Mouse (Mus musculus) intestine, embryonic 14.5 days (tissue): ENCODE data around the gene Prph. TPM values are rescaled to one million over a fixed set of nuclear protein-coding genes. Genes with fewer than 3 reads are reported as not detected.
A peak's percentile ranks its signal among the peaks of the same experiment; 100 is the strongest.

Experiments
- ATAC-seq: fragments of 200-750 bp; cut with Nextera tagmentation; replicated peaks from 2 replicates; pipeline ENCODE4 v1.8.0; 2017; ENCODE audit warnings: low read depth, moderate number of reproducible peaks, moderate TSS enrichment, moderate library complexity; ENCODE audit not compliant: low FRiP score, low TSS enrichment
- DNase-seq: peaks from one replicate; pipeline ENCODE4 v3.0.0-alpha.2; 2018; ENCODE audit warnings: low spot score
- H3K27ac ChIP-seq: fragments of 300-500 bp; sonication (generic); 2 replicates; pipeline ENCODE4 v1.5.1; 2014; ENCODE audit warnings: low read depth, mild to moderate bottlenecking, control low read depth
- H3K27me3 ChIP-seq: fragments of 300-500 bp; sonication (generic); replicated peaks from 2 replicates; pipeline ENCODE4 v1.6.1; 2014; ENCODE audit warnings: low read length, control low read depth; ENCODE audit not compliant: control insufficient read depth, insufficient read depth
- H3K36me3 ChIP-seq: fragments of 300-500 bp; sonication (generic); 2 replicates; pipeline ENCODE4 v1.6.1; 2014; ENCODE audit warnings: low read length, control low read depth; ENCODE audit not compliant: control insufficient read depth, insufficient read depth
- H3K4me1 ChIP-seq: fragments of 300-500 bp; sonication (generic); replicated peaks from 2 replicates; pipeline ENCODE4 v1.6.1; 2014; ENCODE audit warnings: low read length, control low read depth, mixed read lengths; ENCODE audit not compliant: control insufficient read depth, insufficient read depth
- H3K4me2 ChIP-seq: fragments of 300-500 bp; sonication (generic); 2 replicates; pipeline ENCODE4 v1.6.1; 2014; ENCODE audit warnings: low read length
- H3K4me3 ChIP-seq: fragments of 300-500 bp; sonication (generic); 2 replicates; pipeline ENCODE4 v1.5.1; 2014; ENCODE audit warnings: low read depth, low read length, control low read depth, mixed read lengths
- H3K9ac ChIP-seq: fragments of 300-500 bp; sonication (generic); 2 replicates; pipeline ENCODE4 v1.6.1; 2014; ENCODE audit warnings: mild to moderate bottlenecking, low read length
- H3K9me3 ChIP-seq: fragments of 300-500 bp; sonication (generic); 2 replicates; pipeline ENCODE4 v1.6.1; 2016; ENCODE audit warnings: low read length, control low read depth; ENCODE audit not compliant: control insufficient read depth
- WGBS: fragments of 180-500 bp; shearing (Covaris S2); extraction: QIAGEN DNeasy Blood & Tissue Kit; methylation state at CpG from one replicate; pipeline ENCODE4 v1.1.7; 2014; 5-methylcytosine and 5-hydroxymethylcytosine counted together
- polyA plus RNA-seq: library from polyadenylated mRNA; unstranded; fragments of >200 nt; fragmentation: Nextera tagmentation; extraction: Ambion mirVana; gene quantifications from 2 replicates; pipeline ENCODE4 v1.2.1, GENCODE M21; 2014

Gene Prph
- 54.4 and 56.3 TPM in 2 replicates for polyA plus RNA-seq

- WGBS: 2% methylated on average over 25 of the region's 30 CpGs
- peak within 1 kb of the TSS; percentile 25; the same call in 1 of the 2 replicates for H3K9ac ChIP-seq
- no peak for ATAC-seq
These were observed at the start of gene Prph for GRCm38 (mm10) chr15:99055040-99055439. Gene Prph, plus strand, starts transcription at chr15:99055174.

GRCm38 (mm10) chr15:99008801-99009241, 46.2 kb upstream of the Prph start:
- Histone ChIP-seq H3K9me3 (no peaks in the 10 kb centered on the region), H3K36me3 (no peaks in the 10 kb centered on the region), H3K27me3 (no peaks in the 10 kb centered on the region), H3K4me1 (no peaks in the 10 kb centered on the region), H3K9ac (no peak overlapping the region), H3K4me3 (no peak overlapping the region), H3K4me2 (no peak overlapping the region), H3K27ac (no peak overlapping the region)
- no peak for DNase-seq
- ATAC-seq: no peak
- 45% methylated on average over 6 of the region's 6 CpGs for WGBS

More at GRCm38 (mm10) chr15:99055040-99055439, at the start of gene Prph:
- Histone ChIP-seq H3K27ac (no peak within 1 kb of the TSS), H3K4me1 (peaks cover 12% of the 10 kb centered on the region), H3K4me3 (peak within 1 kb of the TSS; percentile 28), H3K36me3 (no peaks in the 10 kb centered on the region), H3K4me2 (peak within 1 kb of the TSS; percentile 58), H3K9me3 (no peaks in the 10 kb centered on the region), H3K27me3 (peaks cover 70% of the 10 kb centered on the region)
- DNase-seq: no peak

GRCm38 (mm10) chr15:99010896-99011295, 44.1 kb upstream of the Prph start:
- 72% methylated on average over 2 of the region's 2 CpGs for WGBS
- H3K9me3 ChIP-seq: no peaks in the 10 kb centered on the region
- no peaks in the 10 kb centered on the region for H3K36me3 ChIP-seq
- no peak for DNase-seq
- no peaks in the 10 kb centered on the region for H3K27me3 ChIP-seq
- H3K4me1 ChIP-seq: no peaks in the 10 kb centered on the region
- H3K9ac ChIP-seq: no peak overlapping the region
- H3K4me3 ChIP-seq: no peak overlapping the region
- no peak for ATAC-seq
- no peak overlapping the region for H3K27ac ChIP-seq
- no peak overlapping the region for H3K4me2 ChIP-seq

- Histone ChIP-seq H3K9ac (no peak overlapping the region), H3K9me3 (no peaks in the 10 kb centered on the region), H3K4me2 (no peak overlapping the region), H3K4me3 (no peak overlapping the region), H3K4me1 (no peaks in the 10 kb centered on the region), H3K36me3 (no peaks in the 10 kb centered on the region), H3K27ac (no peak overlapping the region), H3K27me3 (no peaks in the 10 kb centered on the region)
- ATAC-seq (no peak), DNase-seq (no peak)
- 73% methylated on average over 3 of the region's 3 CpGs for WGBS
These were observed 43.0 kb upstream of the Prph start for GRCm38 (mm10) chr15:99011946-99012345.

- Histone ChIP-seq H3K9ac (no peak overlapping the region), H3K27ac (no peak overlapping the region), H3K4me1 (peaks cover 7% of the 10 kb centered on the region; the same call in 1 of the 2 replicates), H3K27me3 (no peaks in the 10 kb centered on the region), H3K4me3 (no peak overlapping the region), H3K36me3 (no peaks in the 10 kb centered on the region), H3K4me2 (no peak overlapping the region), H3K9me3 (no peaks in the 10 kb centered on the region)
- DNase-seq: no peak
- ATAC-seq: no peak
- 43% methylated on average over 9 of the region's 9 CpGs for WGBS
These were observed 40.4 kb upstream of the Prph start for GRCm38 (mm10) chr15:99014496-99015030.

GRCm38 (mm10) chr15:99017355-99017761, 37.6 kb upstream of the Prph start:
- Histone ChIP-seq H3K36me3 (no peaks in the 10 kb centered on the region), H3K27me3 (no peaks in the 10 kb centered on the region), H3K9me3 (0 out of 2 replicates have a peak, but pooled peaks cover 3% of the 10 kb centered on the region), H3K9ac (no peak overlapping the region), H3K4me1 (peaks cover 7% of the 10 kb centered on the region; the same call in 1 of the 2 replicates), H3K4me2 (no peak overlapping the region), H3K27ac (no peak overlapping the region), H3K4me3 (no peak overlapping the region)
- no peak for ATAC-seq
- WGBS: 75% methylated on average over 8 of the region's 8 CpGs
- no peak for DNase-seq

- DNase-seq: no peak
- no peak for ATAC-seq
- 78% methylated on average over 9 of the region's 9 CpGs for WGBS
- H3K4me3 ChIP-seq: no peak overlapping the region
- H3K27ac ChIP-seq: no peak overlapping the region
- H3K27me3 ChIP-seq: no peaks in the 10 kb centered on the region
- H3K4me2 ChIP-seq: no peak overlapping the region
- H3K4me1 ChIP-seq: peaks cover 7% of the 10 kb centered on the region; the same call in 1 of the 2 replicates
- no peaks in the 10 kb centered on the region for H3K36me3 ChIP-seq
- H3K9ac ChIP-seq: no peak overlapping the region
- 0 out of 2 replicates have a peak, but pooled peaks cover 3% of the 10 kb centered on the region for H3K9me3 ChIP-seq
These were observed 37.0 kb upstream of the Prph start for GRCm38 (mm10) chr15:99017986-99018385.

GRCm38 (mm10) chr15:99018630-99019029, 36.3 kb upstream of the Prph start:
- H3K27me3 ChIP-seq: no peaks in the 10 kb centered on the region
- H3K9ac ChIP-seq: no peak overlapping the region
- ATAC-seq (no peak), DNase-seq (no peak)
- H3K4me1 ChIP-seq: peaks cover 7% of the 10 kb centered on the region; the same call in 1 of the 2 replicates
- H3K27ac ChIP-seq: no peak overlapping the region
- no peak overlapping the region for H3K4me3 ChIP-seq
- 74% methylated on average over 4 of the region's 4 CpGs for WGBS
- H3K9me3 ChIP-seq: 0 out of 2 replicates have a peak, but pooled peaks cover 3% of the 10 kb centered on the region
- peak overlapping the region; percentile 25 for H3K4me2 ChIP-seq
- no peaks in the 10 kb centered on the region for H3K36me3 ChIP-seq

- DNase-seq (no peak), ATAC-seq (no peak)
- Histone ChIP-seq H3K27me3 (no peaks in the 10 kb centered on the region), H3K9ac (no peak overlapping the region), H3K27ac (no peak overlapping the region), H3K36me3 (no peaks in the 10 kb centered on the region), H3K9me3 (0 out of 2 replicates have a peak, but pooled peaks cover 3% of the 10 kb centered on the region), H3K4me1 (peaks cover 7% of the 10 kb centered on the region; the same call in 1 of the 2 replicates), H3K4me3 (no peak overlapping the region), H3K4me2 (peak overlapping the region; percentile 25)
- 48% methylated on average over 8 of the region's 8 CpGs for WGBS
These were observed 35.5 kb upstream of the Prph start for GRCm38 (mm10) chr15:99019436-99019835.
